Mouse (Mus musculus): ENCODE measurements around the gene Tnrc6c. TPM values are rescaled to one million over a fixed set of nuclear protein-coding genes. Genes with fewer than 3 reads are reported as not detected.
"Not testable (repeated sequence)": the region's sequence is repeated elsewhere in the genome, so short reads cannot be mapped to it uniquely, and the experiment has no call there.

Gene Tnrc6c
- total RNA-seq, 4 experiments from 2014 or later = 22.3 to 41.0 (median 31.9) TPM

DNA sequence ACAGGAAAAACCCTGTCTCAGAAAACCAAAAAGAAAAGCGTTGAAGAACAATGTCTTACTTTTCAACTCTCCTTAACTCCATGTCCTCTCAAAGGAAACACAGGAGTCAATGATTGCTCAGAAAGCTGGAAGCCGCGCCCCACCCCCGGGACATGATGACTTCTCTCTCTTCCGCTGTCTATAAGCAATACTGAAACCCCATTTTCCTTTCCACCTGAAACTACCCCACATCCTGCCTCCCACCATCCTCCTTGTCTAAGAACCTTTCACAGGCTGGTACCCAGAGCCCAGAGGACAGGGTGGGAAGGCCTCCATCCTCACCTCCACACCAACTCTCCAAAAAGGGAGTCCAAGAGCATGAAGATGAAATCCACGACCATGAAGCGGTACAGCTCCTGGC lies 118.3 kb downstream of the Tnrc6c start:
- no peak for DNase-seq

GRCm38 (mm10) chr11:117774925-117775324 lies 120.8 kb downstream of the Tnrc6c start:
- no peak for DNase-seq

DNA sequence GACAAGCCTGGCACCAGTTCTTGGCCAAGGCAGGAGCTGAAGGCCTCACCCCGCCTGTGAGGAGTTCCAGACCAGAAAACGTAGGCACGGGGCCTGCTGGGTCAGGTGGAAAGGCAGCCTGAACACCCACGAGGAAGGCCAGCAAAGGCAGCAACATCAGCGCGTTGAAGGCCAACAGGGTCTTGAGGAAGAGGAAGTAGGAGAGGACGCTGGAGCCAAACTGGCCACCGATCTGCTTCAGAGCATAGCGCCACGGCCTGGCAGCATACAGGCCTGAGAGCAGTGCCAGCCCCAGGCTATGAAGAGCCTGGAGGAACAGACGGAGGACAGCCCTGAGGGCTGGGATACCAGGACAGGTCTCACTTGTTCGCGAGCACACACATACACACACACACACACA lies 121.5 kb downstream of the Tnrc6c start:
- no peak for DNase-seq

DNA sequence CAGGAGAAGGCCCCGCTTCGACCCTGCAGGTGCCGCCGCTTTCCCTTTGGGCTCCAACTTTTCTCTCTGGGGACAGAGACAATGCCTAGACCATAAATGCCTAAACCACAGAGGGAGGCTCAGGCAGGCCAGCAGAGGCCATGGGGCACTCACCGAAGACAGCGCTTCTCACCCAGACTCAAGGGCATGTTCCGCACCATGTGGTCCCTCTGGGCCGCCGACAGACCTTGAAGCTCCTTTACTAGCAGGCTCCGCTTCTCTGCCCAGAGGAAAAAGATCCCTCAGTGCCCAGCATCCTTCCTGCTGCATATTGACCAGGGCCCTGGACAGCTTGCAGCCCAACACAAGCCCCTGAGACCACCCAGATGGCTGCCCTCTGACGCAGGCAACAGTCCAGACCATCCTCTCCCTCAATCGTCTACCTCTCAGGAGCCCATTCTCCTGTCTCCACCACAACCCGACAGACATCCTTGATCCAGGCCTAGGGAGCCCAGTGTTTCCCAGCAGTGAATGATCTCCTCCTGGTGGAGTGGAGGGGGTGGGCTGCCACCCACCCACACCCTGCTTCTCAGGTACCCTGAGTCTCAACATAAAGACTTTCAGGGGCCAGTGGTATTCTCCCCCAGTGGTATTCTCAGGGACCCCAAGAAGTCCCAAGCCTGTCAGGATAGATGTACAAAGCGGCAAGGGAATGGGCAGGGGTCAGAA lies 122.2 kb downstream of the Tnrc6c start:
- peak; percentile 66 for DNase-seq

- DNase-seq = no peak
Observed at GRCm38 (mm10) chr11:117777111-117777510, 123.0 kb downstream of the Tnrc6c start.

DNA sequence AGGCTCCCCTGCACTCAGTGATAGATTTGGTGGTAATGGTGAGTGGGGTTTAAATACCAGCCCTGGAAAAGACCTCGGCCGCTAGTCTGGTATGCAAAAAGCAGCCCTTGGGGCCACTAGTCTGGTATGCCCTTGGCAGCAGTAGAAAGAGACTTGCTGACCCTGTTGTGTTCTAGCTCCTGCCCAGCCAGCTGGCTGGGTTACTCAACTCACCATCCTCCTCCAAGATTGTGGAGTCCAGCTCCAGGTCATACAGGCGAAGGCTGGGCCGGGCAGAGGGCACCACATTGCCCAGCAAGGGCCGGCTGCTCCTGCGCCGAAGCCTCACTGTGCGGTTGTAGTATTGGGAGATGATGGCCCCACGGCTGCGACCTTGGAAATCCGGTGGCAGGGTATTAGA lies 123.9 kb downstream of the Tnrc6c start:
- no peak for DNase-seq

GRCm38 (mm10) chr11:117778851-117779433 lies 124.9 kb downstream of the Tnrc6c start:
- DNase-seq = no peak

DNA sequence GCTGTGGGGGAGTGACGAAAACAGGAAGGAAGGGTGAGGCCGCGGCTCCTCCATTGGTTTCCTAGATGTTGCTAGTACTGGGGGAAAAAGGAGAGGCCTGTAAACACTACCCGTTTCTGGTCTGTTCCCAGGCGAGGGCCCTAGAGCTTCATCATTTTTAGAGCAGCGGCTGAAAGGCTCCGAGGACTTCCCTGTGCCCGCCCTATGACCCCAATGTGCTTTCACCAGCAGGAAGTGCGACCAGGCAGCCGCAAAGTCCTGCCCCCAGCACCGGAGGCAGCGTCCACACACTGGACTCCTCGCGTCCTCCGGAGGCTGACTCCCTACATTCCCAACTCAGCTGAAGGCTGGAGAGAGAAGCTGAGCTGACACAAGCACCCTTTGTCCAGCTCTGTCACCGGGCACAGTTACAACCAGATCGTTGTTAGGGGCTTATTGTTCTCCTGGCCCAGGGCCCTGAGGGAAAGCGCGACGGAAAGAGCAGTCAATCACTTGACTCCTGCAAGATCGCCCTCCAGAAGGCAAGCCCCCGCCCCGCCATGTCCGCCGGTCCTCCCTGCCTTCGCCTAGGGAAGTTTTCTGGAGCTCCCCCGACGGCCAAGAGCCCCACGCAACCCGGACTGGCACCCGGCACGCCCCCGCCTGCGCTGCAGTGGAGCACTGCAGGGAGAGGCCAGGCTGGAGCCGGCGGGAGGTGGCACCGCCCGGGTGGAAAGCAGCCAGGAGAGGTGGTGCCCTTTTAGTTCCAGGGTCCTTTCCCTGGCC lies 125.5 kb downstream of the Tnrc6c start:
- DNase-seq = peak; percentile 73

- no peak for DNase-seq
Observed at GRCm38 (mm10) chr11:117780199-117780515, 126.1 kb downstream of the Tnrc6c start.

- DNase-seq = peak; percentile 92
Observed at GRCm38 (mm10) chr11:117780582-117781111, 126.6 kb downstream of the Tnrc6c start.

- DNase-seq = peak; percentile 90
Observed at GRCm38 (mm10) chr11:117781199-117781821, 127.2 kb downstream of the Tnrc6c start.

DNA sequence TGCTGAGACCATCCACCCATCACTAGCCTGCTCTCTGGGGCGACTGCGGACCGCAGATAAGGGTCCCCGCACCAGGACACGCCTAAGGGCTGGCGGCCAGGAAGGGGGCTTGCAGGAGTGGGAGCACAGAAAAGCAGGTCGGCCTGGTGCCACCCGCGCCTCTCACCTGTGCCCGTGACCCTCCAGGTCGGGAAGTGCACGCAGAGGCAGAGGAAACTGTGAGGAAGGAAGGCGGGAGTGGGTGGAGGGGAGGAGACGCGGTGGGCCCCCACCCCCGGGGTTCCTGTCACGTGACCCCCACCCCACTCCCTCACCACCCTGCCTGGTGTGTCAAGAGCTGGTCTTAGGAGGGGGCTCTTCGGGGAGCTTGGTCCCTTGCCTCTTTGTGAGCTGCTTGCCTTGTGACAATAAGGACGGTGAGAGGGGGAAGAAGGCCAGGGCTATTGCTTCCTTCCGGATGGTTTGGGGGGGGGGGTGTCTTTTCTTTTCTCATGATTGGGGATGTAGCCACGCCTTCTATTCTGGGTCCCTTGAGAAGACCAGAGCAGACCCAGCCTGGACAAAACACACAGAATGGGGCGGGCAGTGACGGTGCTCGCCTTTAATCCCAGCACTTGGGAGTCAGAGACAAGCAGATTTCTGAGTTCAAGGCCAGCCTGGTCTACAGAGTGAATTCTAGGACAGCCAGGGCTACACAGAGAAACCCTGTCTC lies 128.1 kb downstream of the Tnrc6c start, which contains the start of the genes Tmc8 and Tmc6:
Gene Tmc8, plus strand, starts transcription at position 84 of the 712 bp plus-strand sequence.
Gene Tmc6, minus strand, starts transcription at position 206 of the 712 bp plus-strand sequence.
- no peak for DNase-seq

DNA sequence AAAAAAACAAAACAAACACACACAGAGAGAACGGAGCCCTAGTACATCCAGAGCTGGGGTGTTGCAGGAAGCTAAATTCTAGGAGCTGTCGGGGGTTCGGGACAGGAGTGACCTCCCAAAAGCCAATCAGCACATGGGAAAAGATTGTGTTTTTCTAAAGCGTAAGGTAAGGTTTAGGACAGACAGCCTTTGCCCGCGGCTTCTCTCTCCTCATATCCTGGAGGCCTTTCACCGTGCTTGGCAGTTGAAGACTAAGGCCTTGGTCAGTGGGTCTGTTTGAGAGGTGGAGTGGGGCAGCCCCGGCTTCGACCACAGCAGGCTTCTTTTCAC lies 128.6 kb downstream of the Tnrc6c start:
- no peak for DNase-seq

DNA sequence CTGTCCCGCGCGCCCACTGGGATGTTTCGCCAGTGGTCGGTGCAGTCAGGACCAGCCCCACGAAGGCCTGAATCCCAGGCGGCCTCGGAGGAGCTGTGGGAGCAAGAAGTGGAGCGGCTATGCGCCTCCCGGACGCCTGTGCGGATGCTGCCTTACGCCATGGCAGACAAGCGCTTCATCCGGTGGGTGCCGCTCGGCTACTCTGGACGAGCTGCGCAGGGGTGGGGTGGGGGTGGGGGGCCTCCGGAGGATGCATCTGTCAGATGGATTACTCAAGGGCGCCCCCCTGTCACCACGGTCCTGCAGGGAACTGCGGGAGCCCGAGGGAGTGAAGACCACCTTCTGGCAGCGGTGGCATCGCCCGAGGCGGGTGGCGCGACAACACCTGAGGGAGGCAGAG lies 129.0 kb downstream of the Tnrc6c start:
- no peak for DNase-seq

DNA sequence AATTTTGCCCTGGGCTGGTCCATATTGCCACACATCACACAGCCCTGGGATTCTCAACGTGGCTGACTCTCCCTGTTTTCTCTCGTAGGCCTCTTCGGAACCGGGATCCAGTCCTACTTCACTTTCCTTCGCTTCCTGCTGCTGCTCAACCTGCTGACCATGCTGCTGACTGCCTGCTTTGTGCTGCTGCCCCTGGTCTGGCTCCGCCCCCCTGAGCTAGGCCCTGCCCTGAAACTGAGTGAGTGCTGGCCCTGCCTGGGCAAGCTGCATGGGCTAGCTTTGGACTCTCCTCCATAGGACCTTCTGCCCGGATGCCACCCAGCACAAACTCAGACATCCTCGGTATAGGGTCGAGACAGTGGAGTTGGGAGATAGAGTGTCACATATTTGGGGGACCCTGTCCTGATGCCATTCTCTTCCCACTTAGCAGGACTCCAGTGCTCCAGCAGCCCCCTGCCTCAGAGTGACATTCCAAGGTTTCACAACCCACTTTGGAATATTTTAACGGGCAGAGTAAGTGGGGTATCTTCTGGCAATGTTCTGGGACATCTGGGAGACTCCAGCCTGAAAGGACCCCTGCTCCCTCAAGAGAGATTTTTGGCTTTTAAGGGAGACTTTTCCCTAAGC lies 129.7 kb downstream of the Tnrc6c start:
- no peak for DNase-seq

DNA sequence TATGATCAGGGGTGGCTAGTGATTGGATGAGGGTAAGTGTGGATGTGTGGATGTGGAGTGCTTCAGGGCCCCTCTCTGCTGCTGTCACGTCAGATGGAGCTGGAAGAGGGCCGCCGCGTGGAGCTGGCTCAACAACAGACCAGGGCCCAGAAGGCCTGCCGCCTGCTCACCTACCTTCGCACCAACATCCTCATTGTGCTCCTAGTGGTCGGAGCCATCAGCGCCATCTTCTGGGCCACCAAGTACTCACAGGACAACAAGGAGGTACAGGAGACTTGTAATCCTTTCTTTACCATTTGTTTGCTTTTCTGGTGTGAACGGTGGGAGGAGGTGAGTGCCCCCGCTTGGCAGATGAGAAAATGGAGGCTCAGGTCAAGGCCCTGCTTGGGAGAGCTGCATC lies 132.2 kb downstream of the Tnrc6c start:
- DNase-seq = no peak

- not testable (repeated sequence) for DNase-seq
Observed at GRCm38 (mm10) chr11:117788481-117788880, 134.4 kb downstream of the Tnrc6c start.

GRCm38 (mm10) chr11:117790286-117790685 lies 136.2 kb downstream of the Tnrc6c start:
- no peak for DNase-seq

DNA sequence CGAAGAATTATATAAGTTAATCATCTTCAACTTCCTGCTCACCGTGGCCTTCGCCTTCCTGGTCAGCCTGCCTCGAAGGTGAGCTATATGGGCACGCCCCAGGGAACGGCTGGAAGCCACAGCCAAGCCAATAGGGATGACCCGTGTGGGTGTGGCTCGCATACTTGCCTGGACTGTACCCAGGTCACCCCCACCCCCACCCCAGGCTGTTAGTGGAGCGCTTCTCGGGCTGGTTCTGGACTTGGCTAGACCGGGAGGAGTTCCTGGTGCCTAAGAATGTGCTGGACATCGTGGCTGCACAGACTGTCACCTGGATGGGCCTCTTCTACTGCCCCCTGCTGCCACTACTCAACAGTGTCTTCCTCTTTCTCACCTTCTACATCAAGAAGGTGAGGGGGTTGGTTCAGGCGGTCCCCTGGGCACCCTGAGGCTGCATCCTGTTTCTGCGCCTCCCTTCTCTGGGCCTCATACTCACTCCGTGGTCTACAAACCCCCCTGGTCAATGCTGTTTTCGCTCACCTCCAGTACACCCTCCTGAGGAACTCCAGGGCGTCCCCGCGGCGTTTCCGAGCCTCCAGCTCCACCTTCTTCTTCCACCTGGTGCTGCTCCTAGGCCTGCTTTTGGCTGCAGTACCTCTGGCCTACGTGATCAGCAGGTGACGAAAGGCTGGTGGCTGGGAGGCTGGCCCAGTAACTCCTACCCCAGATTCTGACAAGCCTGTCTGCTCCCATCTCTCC lies 136.8 kb downstream of the Tnrc6c start:
- DNase-seq = no peak

DNA sequence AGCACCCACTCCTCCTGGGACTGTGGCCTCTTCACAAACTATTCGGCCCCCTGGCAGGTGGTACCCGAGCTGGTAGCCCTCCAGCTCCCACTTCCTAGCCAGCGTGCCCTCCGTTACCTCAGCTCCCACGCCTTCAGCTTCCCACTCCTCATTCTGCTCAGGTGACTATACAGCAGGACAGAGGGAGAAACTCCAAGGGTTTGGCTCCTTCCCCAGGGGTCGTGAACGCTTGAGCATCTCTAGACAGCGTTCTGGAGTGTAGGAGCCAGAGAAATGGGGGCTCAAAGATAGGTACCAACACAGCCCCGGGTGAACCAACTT lies 137.3 kb downstream of the Tnrc6c start:
- DNase-seq = no peak

DNA sequence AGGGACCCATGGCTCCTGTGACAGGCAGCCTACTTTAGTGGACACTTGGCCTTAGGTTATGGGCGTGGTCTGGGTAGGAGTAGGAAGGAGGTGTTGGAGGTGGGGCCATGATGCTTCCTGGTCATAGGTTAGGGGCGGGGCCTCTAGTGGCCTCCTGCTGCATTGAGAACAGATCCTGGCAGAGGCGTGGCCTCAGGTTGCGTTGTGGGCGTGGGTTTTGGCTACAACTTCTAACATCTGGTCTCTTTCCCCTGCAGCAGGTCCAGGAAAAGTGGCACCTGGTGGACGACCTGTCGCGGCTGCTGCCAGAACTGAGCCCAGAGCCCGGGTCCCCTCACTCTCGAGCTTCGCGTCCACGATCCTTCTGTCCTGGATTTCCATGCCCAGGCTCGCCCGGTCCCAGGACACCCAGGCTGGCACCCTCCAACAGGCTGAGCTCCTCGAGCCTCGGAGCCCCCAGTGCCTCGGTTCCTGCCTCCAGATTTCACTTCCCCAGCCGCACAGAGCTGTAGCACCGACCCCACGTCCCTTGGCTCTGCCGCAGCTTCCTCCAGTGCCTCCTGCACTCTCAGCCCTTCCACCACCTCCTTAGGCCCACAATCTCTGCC lies 138.3 kb downstream of the Tnrc6c start:
- no peak for DNase-seq
